Mouse (Mus musculus): ENCODE measurements at regions not wholly inside any gene's neighbourhood (a gene's known extent, or its start where the extent isn't known, plus 50 kb on each side); places are given as distances from the start of the nearest gene placed in this dataset.

GRCm38 (mm10) chr3:56433495-56433894 is 250.0 kb upstream of the Nbea start:
- peak; percentile 60 for DNase-seq
- intact Hi-C loops (cut with DNase I) = no loop called here

- intact Hi-C loops (cut with DNase I) = no loop called here
- no peak for DNase-seq
These were observed 243.7 kb upstream of the Nbea start for GRCm38 (mm10) chr3:56427201-56427600.

GRCm38 (mm10) chr3:56397851-56398496 is 214.5 kb upstream of the Nbea start:
- intact Hi-C loops (cut with DNase I) = no loop called here
- DNase-seq = no peak

- intact Hi-C loops (cut with DNase I) = no loop called here
- no peak for DNase-seq
These were observed 209.6 kb upstream of the Nbea start for GRCm38 (mm10) chr3:56393134-56393533.

- DNase-seq = no peak
These were observed 196.8 kb upstream of the Nbea start for GRCm38 (mm10) chr3:56380316-56380715.

GRCm38 (mm10) chr3:56379500-56379899 is 196.0 kb upstream of the Nbea start:
- DNase-seq = no peak
- intact Hi-C loops (cut with DNase I) = no loop called here

More at GRCm38 (mm10) chr3:56380316-56380715, 196.8 kb upstream of the Nbea start:
- intact Hi-C loops (cut with DNase I) = no loop called here

- no peak for DNase-seq
- intact Hi-C loops (cut with DNase I) = no loop called here
These were observed 179.0 kb upstream of the Nbea start for GRCm38 (mm10) chr3:56362543-56362942.

- DNase-seq = peak; percentile 62
- intact Hi-C loops (cut with DNase I) = loop anchor here (10.0 kb wide), 1 partner anchor 172 kb away; the partner anchor contains the start of gene Nbea
These were observed 173.7 kb upstream of the Nbea start for GRCm38 (mm10) chr3:56357035-56357701.

DNA sequence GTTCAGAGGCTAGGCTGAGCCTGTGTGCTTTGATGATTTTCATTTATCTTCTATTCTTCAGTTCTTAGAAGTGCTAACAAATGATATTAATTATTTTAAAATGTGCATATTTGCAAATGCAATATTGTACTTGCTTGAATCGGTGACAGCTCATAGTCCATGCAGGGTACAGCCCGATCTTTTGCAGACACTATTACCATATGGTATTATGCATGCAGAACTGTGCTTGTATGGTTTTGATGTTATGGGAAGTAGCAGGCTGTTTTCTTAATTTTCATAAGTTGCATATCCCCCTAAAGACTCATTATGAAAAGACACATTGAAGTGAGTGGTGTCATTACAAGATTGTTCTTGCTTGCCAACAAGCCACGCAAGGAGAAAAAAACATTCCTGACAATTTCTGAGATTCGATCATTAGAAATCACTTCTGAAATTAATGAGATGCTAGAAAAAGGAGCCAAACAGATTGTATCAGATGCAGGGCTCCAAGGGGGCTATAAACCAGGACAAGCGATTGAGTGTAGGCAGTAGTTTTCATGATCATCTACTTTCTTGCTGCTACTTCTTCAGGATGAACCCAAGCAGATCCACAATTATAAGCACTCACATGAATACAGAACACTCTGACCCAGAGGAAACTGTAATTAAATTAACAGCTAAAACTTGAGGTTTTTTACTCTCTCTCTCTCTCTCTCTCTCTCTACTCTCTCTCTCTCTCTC is 172.8 kb upstream of the Nbea start:
- intact Hi-C loops (cut with DNase I) = loop anchor here (10.0 kb wide), 1 partner anchor 172 kb away; the partner anchor contains the start of gene Nbea
- DNase-seq = no peak

Data from left cerebral cortex, postnatal 4 days (tissue).